Mouse (Mus musculus) heart, adult 2 months (tissue): ENCODE measurements at regions not wholly inside any gene's neighbourhood (a gene's known extent, or its start where the extent isn't known, plus 50 kb on each side); places are given as distances from the start of the nearest gene placed in this dataset.

ENCODE experiments used
- DNase-seq, 2 experiments: peaks; one replicate each; pipeline ENCODE4 v3.0.0; 2021
- H3K27ac ChIP-seq: fragments of 200-600 bp; 2 replicates; pipeline ENCODE4 v1.8.1; 2022
- H3K27me3 ChIP-seq: fragments of 200-500 bp; 2 replicates; pipeline ENCODE4 v1.6.1; 2012; ENCODE audit warnings: mild to moderate bottlenecking, low read length, inconsistent platforms, mixed read lengths; ENCODE audit not compliant: control insufficient read depth, insufficient read depth
- H3K36me3 ChIP-seq: fragments of 200-500 bp; 2 replicates; pipeline ENCODE4 v1.6.1; 2012; ENCODE audit warnings: low read length, inconsistent platforms; ENCODE audit not compliant: control insufficient read depth, insufficient read depth
- H3K4me1 ChIP-seq: fragments of 200-500 bp; 2 replicates; pipeline ENCODE4 v1.6.1; 2011; ENCODE audit warnings: low read length; ENCODE audit not compliant: control insufficient read depth, insufficient read depth
- H3K4me3 ChIP-seq: fragments of 200-600 bp; 2 replicates; pipeline ENCODE4 v1.8.1; 2022
- H3K79me2 ChIP-seq: fragments of 200-500 bp; replicated peaks from 2 replicates; pipeline ENCODE4 v1.6.1; 2012; ENCODE audit warnings: mild to moderate bottlenecking, inconsistent platforms, low read length, moderate library complexity, mixed read lengths; ENCODE audit not compliant: control insufficient read depth, insufficient read depth
- H3K9ac ChIP-seq: fragments of 200-500 bp; 2 replicates; pipeline ENCODE4 v1.6.1; 2012; ENCODE audit warnings: low read depth, mild to moderate bottlenecking, control low read depth, inconsistent platforms, low read length, mixed read lengths
- CTCF ChIP-seq: fragments of 200-600 bp; IDR thresholded peaks from 2 replicates; pipeline ENCODE4 v1.8.1; 2022; ENCODE audit warnings: antibody characterized with exemption, mild to moderate bottlenecking, moderate library complexity
- EP300 ChIP-seq: fragments of 200-500 bp; IDR thresholded peaks from 2 replicates; pipeline ENCODE4 v1.6.1; 2011; ENCODE audit warnings: low read depth, low read length, control low read depth; ENCODE audit not compliant: insufficient read depth
- POLR2A ChIP-seq: fragments of 200-500 bp; IDR thresholded peaks from 2 replicates; pipeline ENCODE4 v1.6.1; 2011; ENCODE audit warnings: mild to moderate bottlenecking, low read depth, low read length, control low read depth; ENCODE audit not compliant: insufficient read depth
- WGBS: fragments of 180-500 bp; shearing (Covaris S2); methylation state at CpG from one replicate; pipeline ENCODE4 v1.1.7; 2018; 5-methylcytosine and 5-hydroxymethylcytosine counted together
- intact Hi-C: fragments of 180-260 bp; cut with DNase I; formaldehyde crosslinking; loops from one replicate; pipeline ENCODE4 v1.15.1; 2025

DNA sequence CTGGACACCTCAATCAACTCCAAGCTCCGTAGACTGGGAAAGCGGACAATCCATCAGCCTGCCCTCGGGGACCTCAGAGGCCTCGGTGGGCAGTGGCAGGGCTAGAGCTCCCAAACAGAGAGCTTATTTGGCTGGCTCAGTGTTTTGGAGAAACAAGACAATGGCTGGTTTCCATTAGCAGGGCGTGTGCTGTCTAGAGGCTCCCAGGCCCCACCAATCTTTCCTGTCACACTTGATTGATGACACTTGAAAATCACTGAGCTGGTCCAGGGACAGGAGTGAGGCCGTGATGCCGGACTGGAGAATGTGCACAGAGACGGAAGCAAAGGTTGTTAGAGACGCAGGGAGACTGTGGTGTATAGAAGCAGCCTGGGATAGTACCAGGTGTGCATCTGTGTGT is 159.4 kb upstream of the 3110018I06Rik start:
- no peak overlapping the region for H3K27ac ChIP-seq
- no peaks in the 10 kb centered on the region for H3K4me1 ChIP-seq
- WGBS = 39% methylated on average over 9 of the region's 9 CpGs
- no peaks in the 10 kb centered on the region for H3K27me3 ChIP-seq
- TF ChIP-seq CTCF = no peak
- H3K4me3 ChIP-seq = no peak overlapping the region
- DNase-seq = no peak
- H3K36me3 ChIP-seq = no peaks in the 10 kb centered on the region
- intact Hi-C loops = no loop called here
- no peak overlapping the region for H3K9ac ChIP-seq
- no peaks in the 10 kb centered on the region for H3K79me2 ChIP-seq

DNA sequence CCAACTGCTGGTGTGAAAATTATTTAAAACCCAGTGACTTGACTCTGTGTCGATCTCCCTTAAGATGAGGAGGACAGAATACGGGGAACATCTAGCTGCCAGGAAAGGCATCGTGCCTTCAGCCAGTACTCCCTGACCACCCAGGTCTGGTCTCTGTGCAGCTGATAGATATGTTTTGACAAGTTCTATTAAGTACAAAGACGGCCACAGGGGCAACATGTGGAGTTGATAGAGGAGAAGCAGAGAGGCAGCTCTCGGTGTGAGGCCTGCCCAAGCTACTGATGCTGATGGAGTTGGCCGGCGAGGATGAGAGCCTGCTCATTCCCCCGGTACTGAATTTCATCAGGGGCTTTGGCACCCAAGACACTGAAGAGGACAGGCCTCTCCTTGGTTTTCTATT is 154.1 kb upstream of the 3110018I06Rik start:
- intact Hi-C loops = no loop called here
- WGBS = 74% methylated on average over 8 of the region's 8 CpGs

DNA sequence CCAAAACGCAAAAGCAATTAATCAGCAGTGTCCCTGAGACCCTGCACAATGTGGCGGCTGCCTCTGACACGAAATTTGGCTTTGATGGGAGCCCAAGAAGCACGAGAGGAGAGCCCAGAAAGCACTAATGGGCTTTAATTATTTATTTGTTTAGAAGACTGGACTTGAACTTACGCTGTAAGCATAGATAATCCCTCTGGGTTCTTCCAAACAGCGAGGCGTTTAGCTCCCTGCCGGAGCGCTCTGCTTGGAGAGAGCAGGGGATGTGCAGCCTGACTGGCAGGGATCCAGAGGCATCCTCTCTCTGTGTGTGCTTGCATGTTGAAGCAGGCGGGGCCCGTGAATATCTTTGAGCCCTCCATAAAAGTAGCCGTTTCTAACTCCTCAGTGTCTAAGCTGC is 153.3 kb upstream of the 3110018I06Rik start:
- no peak for DNase-seq
- Histone ChIP-seq H3K79me2 (no peaks in the 10 kb centered on the region), H3K4me3 (no peak overlapping the region), H3K4me1 (no peaks in the 10 kb centered on the region), H3K36me3 (no peaks in the 10 kb centered on the region), H3K27ac (no peak overlapping the region), H3K27me3 (no peaks in the 10 kb centered on the region), H3K9ac (no peak overlapping the region)
- TF ChIP-seq POLR2A (no peak), CTCF (no peak)
- 78% methylated on average over 12 of the region's 12 CpGs for WGBS
- intact Hi-C loops = no loop called here

More for the DNA sequence above, 154.1 kb upstream of the 3110018I06Rik start:
- no peak for TF ChIP-seq CTCF
- no peak for TF ChIP-seq POLR2A
- TF ChIP-seq EP300 = no peak
- Histone ChIP-seq H3K9ac (no peak overlapping the region), H3K27me3 (no peaks in the 10 kb centered on the region), H3K79me2 (no peaks in the 10 kb centered on the region), H3K27ac (no peak overlapping the region), H3K4me1 (no peaks in the 10 kb centered on the region), H3K36me3 (no peaks in the 10 kb centered on the region), H3K4me3 (no peak overlapping the region)
- DNase-seq = no peak

DNA sequence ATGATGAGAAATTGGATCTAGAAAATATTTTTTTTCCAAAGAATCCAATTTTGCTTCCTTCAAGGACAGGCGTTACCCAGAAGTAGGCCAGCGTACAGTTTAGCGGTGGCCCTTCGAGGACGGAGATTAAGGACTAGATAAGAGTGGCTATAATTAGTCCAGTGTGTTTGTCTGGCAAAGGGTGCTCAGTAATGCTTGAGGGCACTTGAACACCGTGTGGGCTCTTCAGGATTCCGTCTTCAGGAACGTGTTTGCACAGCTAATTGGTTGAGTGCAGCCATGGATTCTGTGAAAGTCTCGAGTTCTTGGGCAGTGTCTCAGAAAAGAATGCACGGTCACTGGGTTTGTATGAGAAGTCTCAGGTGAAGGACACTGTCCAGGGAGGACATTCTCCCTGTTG is 149.7 kb upstream of the 3110018I06Rik start:
- intact Hi-C loops = no loop called here
- no peaks in the 10 kb centered on the region for H3K4me1 ChIP-seq
- H3K36me3 ChIP-seq = no peaks in the 10 kb centered on the region
- no peaks in the 10 kb centered on the region for H3K79me2 ChIP-seq
- no peak for DNase-seq
- no peaks in the 10 kb centered on the region for H3K27me3 ChIP-seq
- H3K27ac ChIP-seq = no peak overlapping the region
- no peak overlapping the region for H3K9ac ChIP-seq
- TF ChIP-seq CTCF (no peak), EP300 (no peak), POLR2A (no peak)
- no peak overlapping the region for H3K4me3 ChIP-seq
- 67% methylated on average over 10 of the region's 10 CpGs for WGBS

DNA sequence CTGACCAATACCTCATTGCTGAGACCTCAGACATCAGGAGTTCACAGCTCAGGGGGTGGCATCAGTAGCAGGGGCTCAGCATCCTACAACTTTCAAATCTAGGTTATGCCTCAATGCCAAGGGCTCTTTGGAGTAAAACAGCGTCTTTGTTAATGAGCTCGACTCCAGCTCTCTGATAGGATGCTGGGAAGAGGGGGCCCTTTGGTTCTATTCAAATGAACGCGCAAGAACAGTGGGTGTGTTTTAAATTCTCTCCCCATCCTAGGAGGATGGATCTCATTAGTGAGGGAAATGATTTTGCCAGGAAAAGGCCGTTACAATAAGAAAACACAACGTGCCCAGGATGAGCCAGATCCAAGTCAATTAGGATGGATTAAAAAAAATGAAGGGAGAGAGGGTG is 132.2 kb upstream of the 3110018I06Rik start:
- no peak for TF ChIP-seq CTCF
- no peak for TF ChIP-seq POLR2A
- TF ChIP-seq EP300 = no peak
- no peaks in the 10 kb centered on the region for H3K79me2 ChIP-seq
- H3K36me3 ChIP-seq = no peaks in the 10 kb centered on the region
- no peak overlapping the region for H3K4me3 ChIP-seq
- no peak overlapping the region for H3K27ac ChIP-seq
- no peaks in the 10 kb centered on the region for H3K4me1 ChIP-seq
- no peaks in the 10 kb centered on the region for H3K27me3 ChIP-seq
- DNase-seq = no peak
- WGBS = 66% methylated on average over 6 of the region's 6 CpGs
- H3K9ac ChIP-seq = no peak overlapping the region
- intact Hi-C loops = no loop called here

DNA sequence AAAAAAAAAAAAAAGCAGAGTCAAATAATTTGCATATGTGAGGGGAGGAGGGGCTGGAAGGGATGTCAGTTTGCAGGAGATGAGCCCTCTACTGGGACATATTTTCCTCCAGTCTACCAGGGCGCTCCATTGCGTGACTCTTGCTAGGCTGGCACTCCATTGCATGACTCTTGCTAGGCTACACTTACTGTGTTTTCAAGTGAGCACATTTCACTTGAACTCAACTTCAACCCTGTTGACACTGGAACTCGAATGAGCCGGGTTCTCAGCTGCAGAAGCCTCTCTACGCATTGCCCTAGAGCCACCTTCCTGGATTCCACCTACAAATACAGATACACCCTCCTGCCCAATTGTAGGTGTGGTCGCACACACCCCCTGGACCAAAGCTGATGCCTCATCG is 131.5 kb upstream of the 3110018I06Rik start:
- 79% methylated on average over 7 of the region's 7 CpGs for WGBS
- no peaks in the 10 kb centered on the region for H3K4me1 ChIP-seq
- DNase-seq = no peak
- H3K9ac ChIP-seq = no peak overlapping the region
- no peaks in the 10 kb centered on the region for H3K36me3 ChIP-seq
- H3K27me3 ChIP-seq = no peaks in the 10 kb centered on the region
- no peaks in the 10 kb centered on the region for H3K79me2 ChIP-seq
- no peak overlapping the region for H3K4me3 ChIP-seq
- intact Hi-C loops = no loop called here
- H3K27ac ChIP-seq = no peak overlapping the region
- TF ChIP-seq POLR2A (no peak), CTCF (no peak), EP300 (no peak)

DNA sequence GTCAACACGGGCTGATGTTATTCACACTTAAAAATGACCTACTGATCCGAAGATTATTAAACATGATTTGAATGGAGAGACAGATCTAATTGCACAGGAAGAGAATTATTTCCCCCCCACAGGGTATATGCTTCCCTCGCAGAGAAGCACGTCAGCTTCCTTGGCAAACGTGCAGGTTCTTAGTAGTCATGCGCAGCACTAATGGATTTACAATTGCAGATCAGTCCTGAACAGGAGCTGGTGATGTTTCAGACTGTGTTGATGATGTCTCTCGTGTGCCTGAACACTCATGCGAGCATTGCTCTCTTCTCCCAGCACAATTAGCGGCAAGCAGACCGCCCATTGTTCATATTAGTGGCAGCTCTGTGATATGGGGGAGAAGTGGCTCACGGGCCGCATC is 127.9 kb upstream of the 3110018I06Rik start:
- no peak for DNase-seq
- no peaks in the 10 kb centered on the region for H3K4me1 ChIP-seq
- no peak overlapping the region for H3K4me3 ChIP-seq
- intact Hi-C loops = no loop called here
- TF ChIP-seq POLR2A (no peak), CTCF (no peak), EP300 (no peak)
- H3K9ac ChIP-seq = no peak overlapping the region
- H3K27me3 ChIP-seq = no peaks in the 10 kb centered on the region
- H3K36me3 ChIP-seq = no peaks in the 10 kb centered on the region
- no peak overlapping the region for H3K27ac ChIP-seq
- H3K79me2 ChIP-seq = no peaks in the 10 kb centered on the region
- WGBS = 80% methylated on average over 12 of the region's 12 CpGs
